Mouse (Mus musculus): ENCODE measurements around the gene Mettl7a3.
A peak's percentile ranks its signal among the peaks of the same experiment; 100 is the strongest.
"Not testable (repeated sequence)": the region's sequence is repeated elsewhere in the genome, so short reads cannot be mapped to it uniquely, and the experiment has no call there.

Gene Mettl7a3

GRCm38 (mm10) chr15:100334629-100335028 lies at the start of gene Mettl7a3:
Gene Mettl7a3, plus strand, starts transcription at chr15:100334929.
- no peak for DNase-seq

- no peak for DNase-seq
Measured at GRCm38 (mm10) chr15:100288980-100289379, 45.7 kb upstream of the Mettl7a3 start.

- no peak for DNase-seq
Measured at GRCm38 (mm10) chr15:100290858-100291257, 43.9 kb upstream of the Mettl7a3 start.

GRCm38 (mm10) chr15:100292326-100292725 lies 42.4 kb upstream of the Mettl7a3 start:
- no peak for DNase-seq

GRCm38 (mm10) chr15:100297856-100298255 lies 36.9 kb upstream of the Mettl7a3 start:
- no peak for DNase-seq

- no peak for DNase-seq
Measured at GRCm38 (mm10) chr15:100300499-100300898, 34.2 kb upstream of the Mettl7a3 start.

GRCm38 (mm10) chr15:100301556-100301955 lies 33.2 kb upstream of the Mettl7a3 start:
- no peak for DNase-seq

- DNase-seq = peak; percentile 17 to 26
Measured at GRCm38 (mm10) chr15:100303428-100304018, 31.2 kb upstream of the Mettl7a3 start.

- peak; percentile 89 for DNase-seq
Measured at GRCm38 (mm10) chr15:100304019-100304991, 30.4 kb upstream of the Mettl7a3 start, which contains the start of gene Mettl7a1. Gene Mettl7a1, plus strand, starts transcription at chr15:100304140.

GRCm38 (mm10) chr15:100306201-100306600 lies 28.5 kb upstream of the Mettl7a3 start:
- no peak for DNase-seq

- DNase-seq = peak; percentile 52 to 53
Measured at GRCm38 (mm10) chr15:100307438-100308096, 27.2 kb upstream of the Mettl7a3 start.

GRCm38 (mm10) chr15:100312346-100312745 lies 22.4 kb upstream of the Mettl7a3 start:
- DNase-seq = no peak

GRCm38 (mm10) chr15:100314448-100315145 lies 20.1 kb upstream of the Mettl7a3 start:
- DNase-seq = no peak

GRCm38 (mm10) chr15:100318014-100318671 lies 16.6 kb upstream of the Mettl7a3 start:
- not testable (repeated sequence) for DNase-seq

- DNase-seq = no peak
Measured at GRCm38 (mm10) chr15:100319884-100320283, 14.8 kb upstream of the Mettl7a3 start.

GRCm38 (mm10) chr15:100320295-100320905 lies 14.3 kb upstream of the Mettl7a3 start:
- DNase-seq = no peak

GRCm38 (mm10) chr15:100321134-100321533 lies 13.6 kb upstream of the Mettl7a3 start:
- peak; percentile 71 to 73 for DNase-seq

- no peak for DNase-seq
Measured at GRCm38 (mm10) chr15:100324021-100324591, 10.6 kb upstream of the Mettl7a3 start.

- DNase-seq = no peak
Measured at GRCm38 (mm10) chr15:100325235-100325634, 9.5 kb upstream of the Mettl7a3 start.

- not testable (repeated sequence) for DNase-seq
Measured at GRCm38 (mm10) chr15:100328089-100328488, 6.6 kb upstream of the Mettl7a3 start.

- not testable (repeated sequence) for DNase-seq
Measured at GRCm38 (mm10) chr15:100329336-100329735, 5.4 kb upstream of the Mettl7a3 start.
